Mouse (Mus musculus) kidney, postnatal 25 days (tissue): Measurements from ENCODE around the gene Tcp10c.
"Not testable (repeated sequence)": the region's sequence is repeated elsewhere in the genome, so short reads cannot be mapped to it uniquely, and the experiment has no call there.

Experiments
- DNase-seq, 2 experiments: peaks; one replicate each; pipeline ENCODE4 v3.0.0; 2021; ENCODE audit warnings: mixed read lengths in 2 of 2

Gene Tcp10c

DNA sequence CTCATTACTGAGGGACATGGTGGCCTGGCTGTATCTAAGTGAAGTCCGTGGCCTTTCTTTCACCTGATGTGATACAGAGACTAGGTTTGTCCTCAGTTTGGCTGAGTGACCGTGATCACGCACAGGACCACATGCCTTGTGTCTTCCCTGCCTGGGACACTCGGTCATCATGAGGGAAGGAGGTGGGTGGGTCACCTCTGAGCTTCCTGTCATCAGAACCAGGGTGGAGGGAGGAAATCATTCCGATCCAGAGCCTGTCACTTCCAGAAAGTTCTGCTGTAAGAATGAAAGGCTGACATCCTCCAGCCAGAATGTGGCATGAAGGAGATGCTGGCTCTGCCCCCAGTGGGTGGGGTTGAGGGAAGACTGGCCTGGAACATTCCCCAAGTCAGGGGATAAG lies 45.6 kb downstream of the Tcp10c start:
- not testable (repeated sequence) for DNase-seq

DNA sequence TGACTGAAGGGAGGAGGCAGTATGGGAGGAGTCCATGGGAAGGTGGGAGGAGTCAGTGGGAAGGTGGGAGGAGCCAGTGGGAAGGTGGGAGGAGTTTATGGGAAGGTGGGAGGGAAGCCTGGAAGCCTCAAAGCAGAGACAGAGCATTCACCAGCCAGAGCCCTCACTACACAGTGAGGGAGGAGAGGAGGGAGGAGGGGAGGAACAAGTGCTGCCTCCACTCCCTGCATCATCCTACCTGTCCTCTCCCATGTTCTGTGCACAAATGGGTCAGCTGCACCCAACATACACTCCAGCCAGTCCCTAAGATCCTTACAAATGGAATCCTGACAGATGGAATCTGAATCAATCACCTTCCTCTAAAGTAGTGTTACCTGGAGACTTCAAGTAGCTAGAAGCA lies 47.7 kb downstream of the Tcp10c start:
- not testable (repeated sequence) for DNase-seq

DNA sequence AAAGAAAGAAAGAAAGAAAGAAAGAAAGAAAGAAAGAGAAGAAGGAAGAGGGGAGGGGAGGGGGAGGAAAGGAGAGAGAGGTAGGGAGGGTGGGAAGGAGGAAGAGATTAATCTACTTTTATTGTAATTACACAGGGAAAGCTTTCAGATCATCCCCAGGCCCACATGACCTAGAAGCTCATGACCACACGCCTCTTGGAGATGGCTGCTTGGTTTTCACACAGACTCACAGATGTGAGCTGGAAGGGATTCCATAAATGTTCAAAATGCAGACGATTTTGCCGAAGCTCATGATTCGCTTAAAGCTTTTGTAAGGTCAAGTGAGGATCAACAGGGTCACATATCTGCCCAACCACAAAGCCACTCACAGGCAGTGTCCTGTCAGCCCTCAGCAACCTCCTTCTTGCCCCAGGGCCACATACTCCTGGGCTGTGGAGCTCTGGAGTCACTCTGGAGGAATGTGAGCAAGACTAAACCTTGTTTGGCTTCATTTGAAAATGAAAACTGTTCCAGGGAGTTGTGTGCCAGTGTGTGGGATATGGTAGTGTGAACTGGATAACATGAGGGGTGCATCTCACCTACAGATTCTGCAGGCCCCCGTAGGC lies 49.3 kb downstream of the Tcp10c start:
- not testable (repeated sequence) for DNase-seq

DNA sequence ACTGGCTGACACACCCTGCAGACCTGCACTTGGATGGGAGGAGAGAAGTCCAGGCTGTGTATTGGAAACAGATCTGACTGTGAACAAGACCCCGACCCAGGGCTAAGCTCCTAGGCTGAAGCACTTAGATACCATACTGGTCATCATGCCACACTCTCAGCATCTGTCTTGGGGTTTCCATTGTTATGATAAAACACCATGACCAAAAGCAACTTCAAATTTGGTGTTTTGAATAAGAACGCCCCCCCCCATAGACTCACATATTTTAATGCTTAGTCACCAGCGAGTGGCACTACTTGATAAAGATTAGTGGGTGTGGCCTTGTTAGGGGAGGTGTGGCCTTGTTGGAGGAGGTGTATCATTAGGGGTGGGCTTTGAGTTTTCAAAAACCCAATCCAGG lies 51.7 kb downstream of the Tcp10c start:
- DNase-seq, result not testable (repeated sequence)

DNA sequence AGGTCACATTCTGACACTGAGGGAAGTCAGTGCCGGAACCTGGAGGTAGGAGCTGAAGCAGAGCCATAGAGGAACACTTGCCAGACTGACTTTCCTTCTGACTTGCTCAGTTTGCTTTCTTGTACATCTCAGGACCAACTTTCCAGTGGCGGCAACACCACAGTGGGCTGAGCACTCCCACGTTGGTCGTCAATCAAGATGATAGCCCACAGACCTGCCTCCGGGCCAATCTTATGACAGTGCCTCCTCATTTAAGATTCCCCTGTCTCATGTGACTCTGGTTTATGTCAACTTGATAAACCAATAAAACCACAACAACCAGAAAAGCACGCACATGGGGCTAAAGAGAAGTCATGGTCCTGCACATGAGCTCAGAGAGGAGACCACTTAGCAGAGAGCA lies 52.3 kb downstream of the Tcp10c start:
- not testable (repeated sequence) for DNase-seq

DNA sequence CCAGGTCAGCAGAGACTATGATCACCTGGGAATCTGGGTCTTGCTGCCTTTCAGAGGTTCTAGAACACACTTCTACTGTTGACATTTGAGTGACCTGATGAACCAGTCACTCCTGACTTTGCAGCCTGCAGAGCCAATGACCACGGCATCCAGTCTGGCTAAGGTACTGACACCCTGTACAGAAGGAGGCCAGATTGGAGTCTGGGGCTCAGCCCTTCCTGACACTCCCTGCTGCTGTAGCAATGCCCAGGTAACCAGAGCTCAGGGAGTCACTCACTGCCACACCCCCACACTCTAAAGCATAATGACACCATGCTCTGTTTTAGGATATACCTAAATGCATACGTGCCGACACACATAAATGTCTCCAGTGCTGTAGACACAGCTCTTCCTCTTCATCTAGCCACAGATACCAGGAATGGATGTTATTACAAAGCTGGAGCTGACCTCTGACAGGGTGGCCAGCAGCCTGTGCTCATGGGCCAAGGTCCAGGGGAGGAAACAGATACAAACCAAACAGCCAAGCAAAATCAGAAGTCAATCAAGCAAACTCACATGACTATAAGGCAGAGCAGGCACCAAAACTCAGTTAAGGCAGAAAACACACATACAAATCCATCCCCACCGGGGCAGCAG lies 53.4 kb downstream of the Tcp10c start:
- DNase-seq, result not testable (repeated sequence)

GRCm38 (mm10) chr17:13408257-13408633 lies 53.9 kb downstream of the Tcp10c start:
- not testable (repeated sequence) for DNase-seq

- DNase-seq, result not testable (repeated sequence)
Measured at GRCm38 (mm10) chr17:13421022-13421591, 66.7 kb downstream of the Tcp10c start.

DNA sequence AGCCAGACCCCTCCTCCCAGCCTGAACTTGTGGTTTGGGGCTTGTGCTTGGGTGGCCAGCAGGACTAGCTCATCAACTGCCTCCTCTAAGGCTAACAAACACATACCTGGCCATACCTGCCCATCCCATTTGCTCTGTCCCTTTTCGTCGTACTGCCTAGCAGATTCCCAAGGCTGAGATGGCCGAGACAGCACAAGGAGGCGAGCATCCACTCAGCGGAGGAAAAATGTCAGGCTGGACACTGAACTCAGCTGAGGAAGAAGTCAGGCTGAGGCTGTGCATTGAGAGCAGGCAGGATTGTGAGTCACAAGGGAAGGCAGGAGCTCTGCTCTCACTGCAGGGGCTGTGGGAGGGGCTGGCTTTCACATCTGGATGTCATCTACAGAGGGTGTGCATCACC lies 68.3 kb downstream of the Tcp10c start:
- not testable (repeated sequence) for DNase-seq

GRCm38 (mm10) chr17:13423373-13424024 lies 69.1 kb downstream of the Tcp10c start:
- DNase-seq, result not testable (repeated sequence)

DNA sequence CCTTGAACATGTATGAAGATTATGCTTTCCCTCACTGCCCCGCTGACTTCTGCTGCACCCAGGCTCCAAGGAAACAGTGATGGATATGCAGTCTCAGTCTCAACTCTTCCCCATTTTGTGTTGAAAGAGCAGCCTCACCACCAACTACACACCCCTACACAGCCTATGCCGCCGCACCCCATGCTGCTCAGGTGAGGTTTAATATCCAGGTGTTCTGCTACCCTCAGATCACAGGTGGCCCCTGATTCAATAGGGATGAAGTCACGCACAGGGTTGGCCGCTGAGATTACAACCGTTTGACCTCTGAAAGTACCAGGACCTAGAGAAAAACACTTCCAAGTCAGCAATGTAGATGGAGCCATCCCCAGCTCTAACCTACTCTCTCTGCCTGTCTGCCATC lies 69.9 kb downstream of the Tcp10c start:
- DNase-seq, result not testable (repeated sequence)

GRCm38 (mm10) chr17:13425694-13426093 lies 71.3 kb downstream of the Tcp10c start:
- not testable (repeated sequence) for DNase-seq

- DNase-seq, result not testable (repeated sequence)
Measured at GRCm38 (mm10) chr17:13426508-13426907, 72.1 kb downstream of the Tcp10c start.
